Mouse (Mus musculus): Measurements from ENCODE around the gene Tmem39a.

GRCm38 (mm10) chr16:38625411-38625810 is 66.9 kb downstream of the Tmem39a start:
- no peak for TF ChIP-seq CTCF (IDR thresholded peaks at IDR 0.05; ENCODE audit: borderline replicate concordance, control insufficient read depth, extremely low read depth, insufficient read depth, low read length, poor library complexity)
- TF ChIP-seq POLR2A (IDR thresholded peaks at IDR 0.05; ENCODE audit: control insufficient read depth, extremely low read depth, insufficient read depth, low read length, poor library complexity): no peak
